Mouse (Mus musculus): ENCODE data around the gene Sucla2. TPM values are rescaled to one million over a fixed set of nuclear protein-coding genes. Genes with fewer than 3 reads are reported as not detected.
"Not testable (repeated sequence)": the region's sequence is repeated elsewhere in the genome, so short reads cannot be mapped to it uniquely, and the experiment has no call there.

The Sucla2 gene
- total RNA-seq, 4 experiments from 2014 or later = 218 to 281 (median 245) TPM

DNA sequence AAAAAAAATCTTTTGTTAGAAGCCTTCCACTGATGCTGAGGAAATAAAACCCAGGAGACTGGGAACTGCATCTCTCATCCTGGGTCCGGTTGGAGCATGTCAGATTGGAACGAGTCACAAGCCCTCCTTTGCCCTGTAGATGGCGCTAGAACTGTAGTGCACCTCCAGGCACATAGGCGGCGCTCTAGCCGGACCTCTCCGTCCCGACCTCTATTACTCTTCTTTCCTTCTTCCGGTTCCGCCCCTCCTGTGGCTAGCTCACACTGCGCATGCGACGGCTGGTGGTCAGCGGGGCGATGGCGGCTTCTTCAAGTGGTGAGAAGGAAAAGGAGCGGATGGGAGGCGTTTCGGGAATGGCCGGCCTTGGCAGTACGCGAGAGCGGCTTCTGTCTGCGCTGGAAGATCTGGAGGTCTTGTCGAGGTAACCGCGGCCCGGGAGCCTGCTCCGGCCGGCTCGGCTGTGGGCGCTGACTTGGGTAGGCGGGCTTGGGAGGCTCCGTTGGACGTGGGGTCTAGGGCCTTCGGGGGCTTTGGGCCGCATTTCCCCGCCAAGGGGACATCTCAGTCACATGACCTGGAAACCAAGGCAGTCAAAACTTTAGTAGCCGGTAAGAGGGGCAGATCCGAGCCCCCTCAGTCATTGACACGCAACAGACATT lies 15.2 kb upstream of the Sucla2 start, which contains the start of gene Med4:
Gene Med4, plus strand, starts transcription at position 261 of the 659 bp plus-strand sequence.
- peak; percentile 93 for DNase-seq

DNA sequence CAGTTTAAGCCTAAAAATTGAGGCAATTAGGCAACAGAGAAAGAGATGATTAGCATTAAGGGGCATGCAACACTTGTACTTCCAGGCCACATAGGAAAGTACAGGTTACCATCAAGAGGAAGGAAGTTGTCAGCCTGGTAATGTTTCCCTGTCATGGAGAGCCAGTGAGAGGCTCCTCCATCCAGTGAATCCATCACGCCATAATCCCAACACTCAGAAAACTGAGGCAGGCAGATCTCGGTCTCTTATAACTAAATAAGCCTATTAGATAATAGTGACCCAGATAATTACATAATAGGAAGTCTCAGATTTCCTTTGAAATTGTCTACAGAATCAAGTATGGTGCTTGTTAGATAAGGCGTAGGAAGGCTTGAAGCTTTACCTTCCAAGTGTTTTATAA lies 983 bp upstream of the Sucla2 start:
- DNase-seq = no peak

DNA sequence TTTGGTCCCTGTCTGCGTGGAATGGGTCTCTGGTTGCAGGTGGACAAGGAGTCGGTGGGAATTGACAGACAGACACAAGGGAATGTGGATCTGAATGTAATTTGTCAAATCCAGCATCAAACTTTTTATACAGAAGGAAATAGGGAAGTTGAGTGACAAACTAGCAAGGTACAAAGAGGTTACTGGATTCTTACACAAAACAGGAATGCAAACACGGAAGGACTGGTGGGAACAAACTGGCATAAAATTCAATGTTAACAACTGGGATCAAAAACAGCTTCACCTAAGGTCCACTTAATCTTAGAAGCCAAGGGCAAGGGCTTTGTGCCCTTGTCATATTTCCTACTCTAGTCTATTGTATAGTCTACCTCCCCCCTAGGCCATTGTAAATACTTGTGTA lies 3.5 kb downstream of the Sucla2 start:
- DNase-seq = not testable (repeated sequence)

DNA sequence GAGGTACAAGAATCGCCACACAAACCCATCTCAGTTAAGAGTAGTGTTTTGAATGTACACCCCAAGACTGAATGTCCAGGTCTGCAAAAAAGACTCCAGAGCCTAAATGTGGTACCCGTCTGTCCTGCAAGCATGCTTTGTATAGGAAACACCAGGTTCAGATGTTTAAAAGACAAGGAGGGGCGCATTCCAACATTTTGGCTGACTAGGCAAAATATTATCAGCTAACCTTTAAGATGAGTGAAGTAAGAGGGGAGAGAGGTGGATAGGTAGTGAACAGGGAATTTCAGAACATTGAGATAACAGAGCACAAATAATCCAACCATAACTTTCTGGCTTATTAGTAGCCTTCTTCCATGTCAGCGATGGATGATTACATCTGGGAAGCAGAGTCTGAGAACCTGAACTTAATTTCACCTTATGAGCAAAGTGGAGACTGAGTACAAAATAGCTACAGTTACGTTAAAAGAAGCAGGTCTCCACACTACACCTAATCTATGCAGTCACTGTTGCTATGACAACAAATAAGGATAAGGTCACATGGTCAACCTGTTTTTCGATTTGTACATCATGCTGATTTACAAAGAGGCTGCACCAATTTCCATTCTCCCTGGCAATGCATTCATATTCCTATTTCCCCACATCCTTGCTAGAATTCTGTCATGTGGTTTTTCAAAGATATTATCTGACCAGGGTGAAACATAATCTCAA lies 8.8 kb downstream of the Sucla2 start:
- DNase-seq = no peak

DNA sequence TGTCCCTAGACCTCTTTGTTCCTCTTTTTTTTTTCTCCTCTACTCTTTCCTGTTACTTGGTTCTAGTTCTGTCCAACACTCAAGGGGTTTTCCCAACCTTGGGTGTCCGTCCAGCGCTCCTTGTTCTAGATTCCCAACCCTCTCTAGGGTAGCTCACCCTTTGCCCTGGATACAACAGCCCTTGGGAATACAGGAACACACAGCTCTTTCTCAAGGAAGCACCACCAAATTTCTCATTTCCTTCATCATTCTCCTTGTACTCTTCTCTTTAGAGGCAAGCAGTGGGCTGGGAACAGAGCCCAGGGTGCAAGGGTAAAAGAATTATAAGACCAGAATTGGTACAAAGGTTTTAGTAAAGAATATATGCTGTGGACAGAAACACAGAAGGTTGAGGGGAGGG lies 10.5 kb downstream of the Sucla2 start:
- DNase-seq = no peak

DNA sequence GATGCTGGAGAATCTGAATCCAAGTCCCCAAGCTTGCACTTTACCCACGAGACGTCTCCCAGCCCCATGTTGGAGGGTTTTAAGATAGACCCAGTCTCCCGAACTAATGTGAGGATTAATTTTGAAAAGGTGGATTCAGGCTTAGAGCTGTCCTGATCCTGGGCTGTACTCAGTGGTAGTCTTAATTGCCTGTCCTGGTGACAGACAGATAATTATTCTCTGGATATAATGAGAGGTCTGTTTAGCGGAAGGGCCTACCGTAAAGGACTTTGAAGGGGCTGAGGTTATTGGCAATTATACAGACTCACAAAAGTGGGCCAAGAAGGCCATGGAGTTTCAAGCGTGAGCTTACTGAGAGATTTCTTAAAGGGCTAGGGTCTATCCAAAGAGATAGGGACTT lies 18.7 kb downstream of the Sucla2 start:
- no peak for DNase-seq

DNA sequence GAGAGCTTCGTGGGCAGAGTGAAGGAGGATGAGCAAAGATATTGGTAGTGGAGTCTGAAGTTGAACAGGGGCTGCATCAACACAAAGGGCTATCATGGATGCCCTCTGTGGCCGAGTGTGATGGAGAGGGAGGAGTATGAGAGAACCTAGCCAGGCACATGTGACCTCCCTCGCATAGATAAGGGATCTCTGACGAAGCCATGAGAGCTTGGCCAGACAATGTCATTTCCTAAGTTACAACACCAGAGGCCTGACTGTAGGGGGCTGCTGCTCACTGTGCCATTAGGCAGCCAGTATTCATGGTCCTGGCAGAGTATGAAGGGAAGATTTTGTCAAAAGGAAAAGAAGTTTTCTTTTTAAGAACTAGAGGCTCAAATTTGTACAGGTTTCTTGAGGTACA lies 21.9 kb downstream of the Sucla2 start:
- DNase-seq = no peak

DNA sequence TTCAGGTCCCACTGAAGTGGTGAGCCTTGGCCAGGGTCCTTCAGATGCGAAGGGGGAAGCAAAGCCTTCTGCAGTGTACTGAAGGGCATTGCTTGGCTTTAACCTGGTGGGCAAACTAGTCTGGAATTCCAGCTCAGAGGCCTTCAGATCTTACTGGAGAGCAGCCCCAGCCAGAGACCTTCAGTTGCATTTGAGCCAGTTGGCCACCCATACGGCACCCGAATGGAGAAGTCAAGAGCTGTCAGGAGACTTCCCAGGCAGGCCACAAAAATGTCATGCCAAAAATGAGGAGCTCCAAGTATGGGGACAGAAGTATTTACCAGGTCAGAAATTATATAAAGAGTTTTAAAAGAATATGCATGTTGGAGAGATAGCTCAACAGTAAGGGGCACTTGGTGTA lies 22.9 kb downstream of the Sucla2 start, which contains the start of gene Nudt15:
Gene Nudt15, minus strand, starts transcription at position 192 of the 400 bp plus-strand sequence.
- DNase-seq = no peak

DNA sequence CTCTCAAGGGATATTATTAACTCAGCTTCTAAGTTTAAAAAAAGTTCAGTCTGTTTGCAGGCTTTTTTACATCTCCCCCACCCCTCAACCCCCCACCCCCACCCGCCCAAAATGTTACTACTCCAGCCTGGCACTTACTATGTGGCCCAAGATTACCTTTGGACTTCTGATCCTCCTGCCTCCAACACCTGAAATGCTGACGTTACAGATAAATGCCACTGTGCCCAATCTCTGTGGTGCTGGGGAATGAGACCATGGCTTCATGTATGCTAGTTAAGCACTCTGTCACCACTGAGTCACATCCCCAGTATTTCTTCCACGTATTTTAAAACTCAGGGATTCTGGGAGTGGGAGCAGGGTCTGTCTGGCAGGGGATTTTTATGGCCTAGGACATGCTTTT lies 25.2 kb downstream of the Sucla2 start:
- DNase-seq = no peak

DNA sequence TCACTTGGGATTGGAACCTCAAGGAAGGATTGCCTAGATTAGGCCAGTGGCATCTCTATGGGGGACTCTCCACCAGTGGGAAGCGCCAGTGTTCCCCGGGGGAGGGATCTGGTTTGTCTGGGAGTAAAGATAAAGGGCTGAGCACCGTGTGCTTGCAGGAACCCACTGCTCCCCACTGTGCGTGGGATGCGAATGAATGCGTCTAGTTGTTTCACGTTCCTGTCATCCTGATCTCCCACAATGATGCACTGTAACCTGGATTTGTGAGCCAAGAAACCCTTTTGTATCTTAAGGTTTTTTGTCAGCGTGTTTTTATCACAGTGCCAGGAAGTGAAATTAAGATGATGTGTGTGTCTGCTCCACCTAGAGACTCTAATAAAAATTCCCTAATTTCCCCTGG lies 25.6 kb downstream of the Sucla2 start:
- no peak for DNase-seq

DNA sequence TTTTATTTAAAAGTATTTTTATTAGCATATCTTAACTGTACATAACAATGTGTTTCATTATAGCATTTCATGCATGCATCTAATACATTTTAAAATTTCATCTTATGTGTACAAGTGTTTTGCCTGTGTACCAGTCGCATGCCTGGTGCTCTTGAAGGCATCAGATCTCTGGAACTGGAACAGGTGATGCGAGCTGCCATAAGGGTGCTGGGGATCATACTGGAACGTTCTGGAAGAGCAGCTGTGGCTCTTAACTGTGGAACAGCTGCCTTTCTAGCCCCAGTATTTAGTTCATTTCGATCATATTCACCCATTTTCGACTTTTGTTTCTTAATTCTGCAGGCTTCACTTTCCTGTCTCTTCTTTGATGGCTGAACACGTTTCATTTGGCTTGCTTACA lies 26.0 kb downstream of the Sucla2 start:
- DNase-seq = no peak

DNA sequence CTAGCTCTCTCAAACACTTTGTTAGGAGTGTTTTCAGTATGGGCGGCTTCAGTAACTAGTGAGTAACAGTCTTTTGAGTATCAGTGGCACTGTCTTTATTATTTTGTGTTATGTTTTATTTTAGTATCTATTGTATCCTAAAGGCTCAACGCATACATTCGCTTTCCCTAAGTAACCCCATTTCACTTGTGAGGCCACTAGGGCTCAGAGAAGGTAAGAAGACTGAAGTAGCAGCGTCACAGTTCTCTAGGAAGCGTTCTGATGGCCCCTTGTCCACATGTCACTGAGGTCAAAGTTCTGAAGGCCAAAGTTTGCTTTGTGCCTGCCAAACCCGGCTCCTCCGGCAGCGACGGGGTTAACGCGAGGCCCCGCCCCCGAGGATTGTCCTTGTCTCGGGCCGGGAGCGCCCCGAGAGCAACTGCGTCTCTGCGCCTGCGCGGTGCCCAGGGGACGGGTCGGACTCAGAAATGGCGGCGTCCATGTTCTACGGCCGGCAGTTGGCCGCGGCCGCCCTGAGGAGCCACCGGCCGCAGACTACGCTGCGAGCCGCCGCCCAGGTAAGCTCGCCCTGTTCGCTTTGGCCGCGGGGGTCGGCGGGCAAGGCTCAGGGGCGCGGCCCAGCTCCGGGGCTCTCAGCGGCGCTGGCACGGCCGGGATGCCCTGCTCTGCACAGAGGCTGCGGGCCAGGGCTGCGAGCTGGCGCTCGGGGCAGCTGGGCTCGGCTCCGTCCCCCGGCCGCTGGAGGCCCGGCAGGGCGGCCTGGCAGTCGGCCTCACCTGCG lies 27.4 kb downstream of the Sucla2 start:
- peak; percentile 89 for DNase-seq

DNA sequence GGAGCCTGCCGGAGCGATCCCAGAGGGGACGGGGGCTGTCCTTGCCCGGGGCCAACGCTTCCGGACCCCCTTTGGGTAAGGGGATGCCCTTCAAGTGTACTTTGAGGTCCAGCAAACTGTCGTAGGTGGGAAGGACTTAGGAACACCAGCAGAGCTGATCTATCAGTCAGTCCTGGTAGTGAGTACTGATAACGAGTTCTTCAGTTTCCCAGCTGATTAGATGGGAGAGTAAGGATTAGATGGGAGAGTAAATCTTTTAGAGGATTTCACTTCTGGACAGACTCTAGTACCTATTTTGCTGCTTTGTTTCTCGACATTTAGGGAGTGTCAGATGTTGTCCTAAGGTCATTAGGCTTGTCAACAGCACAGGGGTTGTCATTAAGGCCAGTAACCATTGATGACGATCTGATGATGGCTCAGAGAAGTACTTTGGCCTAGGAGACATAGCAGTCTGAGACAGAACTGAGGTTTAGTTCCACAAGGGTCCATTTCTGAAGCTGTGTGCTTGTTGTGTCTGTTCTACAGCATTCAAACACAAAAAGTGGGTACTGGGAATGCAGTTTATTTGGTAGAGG lies 28.1 kb downstream of the Sucla2 start:
- no peak for DNase-seq

DNA sequence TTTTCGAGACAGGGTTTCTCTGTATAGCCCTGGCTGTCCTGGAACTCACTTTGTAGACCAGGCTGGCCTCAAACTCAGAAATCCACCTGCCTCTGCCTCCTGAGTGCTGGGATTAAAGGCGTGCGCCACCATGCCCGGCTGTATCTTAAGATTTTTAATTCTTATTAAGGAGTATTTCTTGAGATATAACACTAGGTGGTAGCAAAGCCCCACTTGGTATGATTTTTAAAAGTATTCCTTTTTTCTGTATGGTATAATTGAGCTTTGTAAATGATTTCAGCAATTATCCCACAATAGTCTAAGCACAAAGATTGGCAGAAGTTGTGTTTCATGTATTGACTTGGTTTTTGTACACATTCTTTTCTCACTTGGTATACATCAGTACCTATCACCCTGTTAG lies 44.7 kb downstream of the Sucla2 start:
- not testable (repeated sequence) for DNase-seq

DNA sequence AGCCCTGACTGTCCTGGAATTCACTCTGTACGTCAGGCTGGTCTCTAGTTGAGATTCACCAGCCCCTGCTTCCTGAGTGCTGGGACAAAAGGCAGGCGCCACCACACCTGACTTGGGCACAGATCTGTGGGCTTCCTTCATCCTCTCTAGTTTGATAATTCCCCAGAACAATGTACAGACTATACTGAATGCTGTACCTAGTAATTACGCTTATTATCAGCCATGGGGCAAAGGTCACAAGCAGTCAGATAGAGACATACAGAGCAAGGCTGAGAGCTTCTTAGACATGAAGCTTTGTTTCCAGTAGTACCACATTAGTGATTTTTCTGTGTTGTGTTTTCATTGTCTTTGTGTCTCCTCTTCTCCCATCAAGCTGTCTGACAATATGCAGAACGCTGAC lies 46.0 kb downstream of the Sucla2 start:
- DNase-seq = no peak

DNA sequence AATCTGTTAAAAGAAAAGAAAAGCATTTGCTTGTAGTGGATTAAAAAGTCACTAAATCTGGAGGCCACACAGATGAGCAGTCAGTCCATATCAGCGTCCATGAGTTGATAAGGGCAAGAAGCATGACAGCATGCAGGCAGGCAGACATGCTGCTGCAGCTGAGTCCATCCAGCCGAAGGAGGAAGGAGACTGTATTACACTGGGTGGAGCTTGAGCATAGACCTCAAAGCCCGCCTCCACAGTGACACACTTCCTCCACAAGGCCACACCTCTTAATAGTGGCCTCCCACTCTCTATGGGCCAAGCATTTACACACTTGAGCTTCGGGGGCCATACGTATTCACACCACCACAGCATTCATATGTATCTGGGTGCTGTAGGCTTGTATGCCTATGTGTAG lies 48.9 kb downstream of the Sucla2 start:
- no peak for DNase-seq

DNA sequence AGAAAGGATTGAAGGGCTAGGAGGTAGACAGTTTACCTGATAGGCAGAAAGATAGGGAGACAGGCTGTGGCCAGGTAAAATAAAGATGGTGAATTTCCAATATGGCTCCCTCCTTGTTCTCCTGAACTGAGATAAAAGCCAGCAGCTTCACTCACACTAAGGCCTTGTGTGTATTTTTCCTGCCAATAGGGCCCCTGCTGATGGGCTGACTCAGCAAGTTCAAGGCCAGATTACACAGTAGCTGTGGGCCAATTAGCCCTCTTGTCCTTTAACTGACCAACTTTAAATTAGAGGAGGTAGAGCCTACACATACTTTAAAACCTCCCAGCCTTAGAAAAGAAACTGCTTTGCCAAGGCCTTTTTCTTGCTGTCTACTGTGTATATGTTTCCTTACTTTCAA lies 51.2 kb downstream of the Sucla2 start:
- peak; percentile 14 for DNase-seq

DNA sequence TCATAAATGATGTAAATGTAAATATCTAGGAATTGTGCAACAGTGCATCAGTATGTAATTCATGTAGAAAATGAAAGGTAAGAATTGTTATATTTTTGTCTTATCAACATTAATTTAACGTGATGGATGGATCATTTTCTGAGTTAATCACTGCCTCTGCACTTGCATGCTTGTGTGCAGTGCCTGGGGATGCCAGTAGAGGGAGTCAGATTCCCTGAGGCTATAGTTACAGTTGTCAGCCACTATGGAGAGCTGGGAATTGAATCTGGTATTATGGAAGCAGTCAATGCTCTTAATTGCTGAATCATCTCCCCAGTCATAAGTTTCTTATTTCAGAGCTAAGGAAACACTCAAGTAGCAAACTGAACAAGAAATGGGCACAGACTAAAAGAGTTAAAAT lies 63.0 kb downstream of the Sucla2 start:
- no peak for DNase-seq

DNA sequence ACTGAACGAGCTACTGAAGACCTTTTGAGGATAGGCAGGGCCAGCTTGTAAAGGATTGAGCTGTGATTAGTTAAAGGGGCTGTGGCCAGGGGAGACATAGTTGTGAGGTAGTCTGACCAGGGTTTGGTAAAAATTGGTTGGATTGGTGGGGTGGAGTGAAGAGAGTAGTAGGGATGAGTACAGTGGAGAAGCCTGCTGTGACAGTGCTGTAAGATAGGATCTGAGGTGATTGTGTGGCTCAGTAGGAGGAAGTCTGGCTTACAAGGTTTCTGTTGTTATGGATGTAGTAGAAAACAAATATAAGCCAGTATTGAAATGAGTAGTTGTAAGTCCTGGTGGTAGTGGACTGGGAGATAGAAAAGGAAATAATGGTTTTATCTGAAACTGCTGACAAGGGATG lies 67.0 kb downstream of the Sucla2 start:
- no peak for DNase-seq

DNA sequence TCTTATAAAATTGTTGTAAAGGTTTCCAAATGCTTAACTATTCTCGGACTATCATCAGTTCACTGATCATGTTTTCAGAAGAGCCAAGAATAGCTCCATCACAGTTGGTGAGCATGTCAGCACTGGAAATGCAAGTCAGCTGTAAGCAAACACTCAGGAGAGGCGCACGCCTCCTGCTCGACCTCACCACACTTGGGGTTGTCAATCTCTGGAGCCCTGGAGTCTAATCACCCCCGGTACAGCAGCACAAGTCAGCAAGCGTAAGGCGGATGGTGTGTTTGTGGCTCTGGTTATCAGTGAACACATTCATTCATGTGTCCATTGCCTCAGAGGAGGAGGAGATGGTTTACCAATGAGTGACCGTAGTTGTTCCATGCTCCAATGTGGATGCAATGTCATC lies 74.6 kb downstream of the Sucla2 start:
- no peak for DNase-seq

DNA sequence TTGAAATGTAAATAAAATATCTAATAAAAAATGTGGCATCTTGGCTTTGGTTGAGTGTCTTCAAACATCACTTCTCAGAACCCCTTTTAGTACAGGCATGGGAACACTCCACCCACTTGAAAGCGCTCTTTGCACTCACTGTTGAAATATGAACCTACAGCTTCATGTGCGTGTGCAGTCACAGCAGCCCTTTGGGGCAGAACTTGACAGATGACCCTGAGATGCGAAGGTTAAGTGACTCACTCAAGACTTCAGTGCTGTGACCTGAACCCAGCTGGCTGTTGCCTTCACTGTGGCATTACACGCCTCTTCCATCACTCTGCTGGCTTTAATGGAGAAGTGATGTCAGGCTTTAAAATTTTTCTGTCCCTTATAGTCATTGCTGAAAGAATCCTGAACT lies 82.6 kb downstream of the Sucla2 start:
- DNase-seq = peak; percentile 60

DNA sequence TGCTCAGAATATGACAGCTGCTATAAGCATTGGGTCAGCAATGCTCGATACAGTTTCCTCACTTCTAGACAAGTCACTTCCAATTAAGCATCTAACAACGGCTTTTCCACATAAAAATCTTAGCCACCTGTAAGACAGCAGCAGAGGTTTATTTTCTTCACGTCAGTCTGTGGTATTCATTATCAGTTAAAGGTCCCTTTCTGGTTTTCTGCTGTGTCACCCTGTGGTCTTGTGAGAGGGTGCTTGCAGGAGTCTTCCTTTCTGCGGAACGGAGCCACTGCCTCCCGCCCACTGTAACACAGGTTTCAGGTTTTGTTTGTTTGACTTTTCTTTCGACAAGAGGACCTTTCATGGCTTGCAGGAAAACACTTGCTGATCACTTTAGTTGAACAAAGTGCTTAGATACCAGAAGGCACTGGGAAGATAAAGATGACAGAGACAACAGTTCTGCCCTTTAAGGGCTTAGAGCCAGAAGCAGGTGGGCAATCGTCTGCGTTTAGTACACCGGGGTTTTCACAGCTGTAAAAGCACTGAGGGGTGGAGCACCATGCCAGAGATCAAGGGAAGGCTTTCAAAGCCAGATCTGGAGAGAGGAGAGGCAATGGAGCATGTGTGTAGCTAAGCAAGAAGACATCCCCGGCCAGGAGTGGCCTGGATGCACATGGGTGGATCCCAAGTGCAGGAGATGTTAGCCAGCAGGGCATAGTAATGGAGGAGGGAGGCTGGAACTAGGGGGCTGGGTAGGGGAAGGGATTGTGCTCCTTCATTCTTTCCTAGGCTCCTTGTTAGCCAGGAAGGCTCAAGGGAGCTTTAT lies 83.8 kb downstream of the Sucla2 start:
- DNase-seq = no peak

All from adrenal gland, adult 8-10 months (tissue).